Mouse (Mus musculus) gonadal fat pad, adult 2 months (tissue): Measurements from ENCODE around the gene Bcas2. TPM values are rescaled to one million over a fixed set of nuclear protein-coding genes. Genes with fewer than 3 reads are reported as not detected.
"Not testable (repeated sequence)": the region's sequence is repeated elsewhere in the genome, so short reads cannot be mapped to it uniquely, and the experiment has no call there.

Experiments used
- DNase-seq: peaks from one replicate; pipeline ENCODE4 v3.0.0-alpha.2; 2012; ENCODE audit warnings: low read depth
- polyA plus RNA-seq: library from polyadenylated mRNA; depleted of rRNA; stranded (reverse); fragments of >200 nt; gene quantifications from 2 replicates; pipeline ENCODE4 v1.2.3, GENCODE M21; 2012; rRNA removed

Gene Bcas2
- polyA plus RNA-seq: 22.3 and 28.9 TPM in 2 replicates

DNA sequence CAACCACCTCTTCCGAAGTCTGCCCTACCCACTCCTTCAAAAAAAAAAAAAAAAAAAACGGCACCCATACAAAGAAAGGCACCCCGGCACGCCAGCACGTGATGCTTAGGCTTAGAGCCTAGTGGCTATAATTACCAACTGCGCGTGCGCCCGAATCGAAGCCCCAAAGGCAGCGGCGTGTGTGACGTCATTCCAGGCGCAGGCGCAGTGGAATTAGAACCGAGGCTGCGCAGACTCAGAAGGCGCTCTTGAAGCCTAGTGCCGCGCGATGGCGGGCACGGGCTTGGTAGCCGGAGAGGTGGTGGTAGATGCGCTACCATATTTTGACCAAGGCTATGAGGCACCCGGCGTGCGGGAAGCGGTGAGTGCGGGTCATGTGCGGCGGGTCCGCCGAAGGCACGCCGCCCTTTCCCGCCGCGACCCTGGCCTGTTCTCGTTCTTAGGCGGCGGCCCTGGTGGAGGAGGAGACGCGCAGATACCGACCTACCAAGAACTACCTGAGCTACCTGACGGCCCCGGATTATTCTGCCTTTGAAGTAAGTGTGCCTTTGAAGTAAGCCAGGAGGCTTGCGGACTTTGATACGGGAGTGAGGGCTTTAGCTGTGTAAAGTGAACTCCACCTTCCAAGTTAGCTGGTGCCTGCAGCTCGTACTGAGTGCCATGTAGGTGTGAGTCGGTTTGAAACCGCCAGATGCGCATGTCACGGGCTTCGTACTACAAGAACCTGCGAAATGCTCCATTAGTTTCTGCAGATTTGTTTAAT, at the start of gene Bcas2:
Bcas2 (plus strand) TSS at position 151 of the 763 bp plus-strand sequence.
- peak; percentile 66 for DNase-seq

DNA sequence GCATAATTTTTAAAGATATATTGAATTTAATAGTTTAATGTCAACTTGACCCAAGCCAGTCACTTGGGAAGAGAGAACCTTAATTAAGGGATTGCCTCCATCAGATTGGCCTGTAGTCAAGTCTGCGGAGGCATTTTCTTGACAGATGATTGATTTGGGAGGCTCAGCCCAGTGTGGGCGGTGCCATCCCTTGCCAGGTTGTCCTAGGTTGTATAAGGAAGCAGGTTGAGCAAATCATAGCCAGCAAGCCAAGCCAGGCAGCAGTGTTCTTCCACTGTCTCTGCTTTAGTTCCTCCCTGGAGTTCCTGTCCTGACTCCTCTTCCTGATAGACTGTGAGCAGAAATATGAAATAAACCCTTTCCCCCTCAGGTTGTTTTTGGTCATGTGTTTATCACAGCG, 47.8 kb upstream of the Bcas2 start:
- DNase-seq: no peak

DNA sequence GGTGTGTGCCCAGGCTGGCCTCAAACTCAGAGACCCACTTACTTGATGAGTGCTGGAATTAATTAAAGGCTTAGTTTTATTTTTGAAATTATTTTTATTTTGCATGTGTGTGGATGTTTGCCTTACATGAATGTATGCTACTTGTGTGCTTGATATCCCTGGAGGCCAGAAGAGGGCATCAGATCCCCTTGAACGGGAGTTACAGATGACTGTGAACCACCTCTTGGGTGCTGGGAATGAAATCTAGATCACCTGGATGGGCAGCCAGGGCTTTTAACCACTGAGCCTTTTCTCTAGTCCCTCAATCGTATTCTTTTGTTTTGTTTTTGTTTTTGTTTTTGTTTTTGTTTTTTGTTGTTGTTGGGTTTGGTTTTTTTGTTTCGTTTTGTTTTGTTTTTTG, 45.3 kb upstream of the Bcas2 start:
- DNase-seq: no peak

DNA sequence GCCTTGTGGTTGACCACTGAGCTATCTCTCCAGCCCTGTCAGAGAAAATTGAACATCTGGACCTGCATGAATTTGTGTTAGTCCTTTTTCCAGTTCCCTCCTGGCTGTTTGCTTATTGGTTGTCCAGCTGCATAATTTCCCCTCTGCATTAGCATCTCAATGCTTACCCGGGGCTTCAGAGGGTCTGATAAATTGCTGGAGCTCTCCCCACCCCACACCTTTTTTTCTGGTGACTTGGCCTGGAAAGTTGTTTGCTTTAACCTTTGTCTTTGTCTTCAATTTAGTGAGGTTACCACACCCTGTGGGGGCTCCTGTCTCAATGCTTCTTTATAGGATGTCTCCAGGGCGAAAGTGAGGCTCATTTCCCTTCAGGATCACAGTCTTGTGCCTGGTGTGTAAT, 44.3 kb upstream of the Bcas2 start:
- no peak for DNase-seq

DNA sequence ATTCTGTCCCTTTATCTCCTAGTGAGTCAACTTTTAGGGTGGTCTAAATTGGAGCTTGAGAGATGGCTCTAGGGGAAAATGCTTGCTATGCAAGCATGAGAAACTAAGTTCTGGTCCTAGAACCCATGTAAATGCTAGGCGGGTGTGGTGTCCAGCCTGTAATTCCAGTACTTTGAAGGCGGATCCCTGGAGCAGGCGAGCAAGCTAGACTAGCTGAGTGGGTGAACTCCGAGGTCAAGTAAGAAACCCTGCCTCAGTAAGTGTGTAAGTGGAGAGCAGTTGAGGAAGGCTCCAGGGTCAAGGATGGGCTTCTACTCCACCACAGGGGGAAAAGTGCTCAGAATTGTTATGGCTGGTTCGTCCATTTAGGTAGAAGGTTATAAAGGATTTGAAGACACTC, 43.7 kb upstream of the Bcas2 start:
- DNase-seq: no peak

DNA sequence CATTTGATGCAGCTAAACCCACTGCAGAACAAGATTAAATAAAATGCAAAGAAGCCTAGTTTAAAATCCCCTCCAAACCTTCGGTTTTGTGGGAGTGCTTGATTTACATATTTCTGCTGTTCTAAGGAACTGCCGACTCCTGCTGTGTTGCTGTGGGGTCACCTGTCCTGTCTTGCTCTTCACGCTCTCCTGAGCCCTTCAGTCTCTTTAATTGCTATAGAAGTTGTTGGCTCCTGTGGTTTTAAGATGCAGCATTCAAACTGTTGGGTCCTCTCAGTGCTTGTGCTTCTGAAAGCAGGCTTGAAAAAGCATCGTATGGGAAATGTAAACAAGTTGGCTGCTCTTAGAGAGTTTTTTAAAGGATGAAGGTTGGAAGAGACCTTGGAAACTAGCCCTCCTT, 43.2 kb upstream of the Bcas2 start:
- DNase-seq: no peak

DNA sequence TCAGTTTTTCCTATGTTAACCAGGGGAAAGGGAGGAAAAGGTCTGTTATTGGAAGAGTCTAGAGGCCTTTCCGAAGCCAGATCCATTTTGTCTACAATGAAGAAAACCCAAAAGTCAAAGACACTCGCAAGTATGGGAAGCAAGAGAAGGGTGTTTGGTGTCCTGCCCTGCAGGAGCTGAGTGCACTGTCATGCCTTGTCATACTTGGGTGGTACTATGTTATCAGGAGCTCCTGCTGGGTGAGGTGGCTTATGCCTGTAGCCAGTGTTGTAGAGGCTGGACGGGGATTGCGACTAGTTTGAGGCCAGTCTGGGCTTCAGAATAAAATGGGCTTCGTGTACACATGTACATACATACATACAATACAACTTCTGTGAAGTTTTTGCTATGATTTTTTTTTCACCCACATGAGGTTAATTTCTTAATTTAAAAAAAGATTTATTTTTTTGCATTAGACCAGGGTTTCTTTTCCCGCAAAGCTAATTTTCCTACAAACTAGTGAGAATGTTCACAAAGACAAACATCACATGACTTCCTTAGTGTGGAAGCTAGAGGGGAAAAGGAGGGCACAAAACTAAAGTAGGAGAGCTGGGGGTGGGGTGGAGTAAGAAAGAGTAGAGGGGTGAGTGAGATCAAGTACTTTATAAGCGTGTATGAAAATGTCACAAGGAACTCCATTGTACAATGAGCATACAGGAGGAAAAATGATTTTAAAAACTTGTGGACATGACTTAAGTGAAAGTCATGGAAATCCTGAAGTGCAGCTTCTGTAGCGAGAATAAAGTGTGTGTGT, 41.9 kb upstream of the Bcas2 start:
- no peak for DNase-seq

DNA sequence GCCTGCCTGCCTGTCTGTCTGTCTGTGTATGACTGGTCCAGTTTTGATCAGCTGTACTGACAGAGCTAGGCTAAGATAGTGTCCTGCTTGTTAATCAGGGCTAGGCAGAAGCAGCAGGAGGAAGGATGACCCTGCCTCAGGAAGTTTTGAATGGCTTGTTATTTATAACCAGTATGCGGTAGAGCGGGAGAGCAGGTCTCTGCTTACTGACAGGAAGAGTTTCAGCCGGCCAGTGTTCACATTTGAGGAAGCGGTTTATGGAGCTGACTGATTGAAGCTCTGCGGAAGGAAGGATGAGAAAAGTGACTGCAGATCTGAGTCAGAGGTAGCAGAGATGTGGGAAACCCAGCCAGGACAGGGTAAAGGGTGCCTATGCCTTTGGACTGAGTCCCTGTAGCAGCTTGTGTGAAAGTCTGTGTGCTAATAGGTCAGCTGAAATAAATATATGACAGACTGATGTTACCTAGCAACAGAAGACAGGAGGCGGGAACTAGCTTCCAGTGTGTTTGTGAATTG, 41.2 kb upstream of the Bcas2 start:
- DNase-seq: no peak

DNA sequence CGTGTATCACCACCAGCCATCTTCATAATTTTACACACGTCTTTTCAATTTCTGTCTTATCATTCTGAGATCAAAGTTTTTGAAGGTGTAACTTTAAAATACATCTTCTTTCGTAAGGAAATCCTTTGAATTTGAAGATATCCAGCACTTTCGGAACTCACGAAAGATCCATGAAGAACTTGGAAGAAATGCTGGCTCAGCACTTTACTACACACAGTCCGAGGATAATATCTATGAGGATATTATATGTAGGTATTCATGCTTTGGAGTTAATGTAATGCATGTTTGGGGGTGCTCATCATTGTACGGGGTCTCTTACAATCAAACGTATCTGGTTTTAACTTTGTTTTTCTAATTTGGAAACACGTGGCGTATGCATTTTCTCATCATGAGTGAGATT, 38.4 kb upstream of the Bcas2 start:
- DNase-seq: no peak

DNA sequence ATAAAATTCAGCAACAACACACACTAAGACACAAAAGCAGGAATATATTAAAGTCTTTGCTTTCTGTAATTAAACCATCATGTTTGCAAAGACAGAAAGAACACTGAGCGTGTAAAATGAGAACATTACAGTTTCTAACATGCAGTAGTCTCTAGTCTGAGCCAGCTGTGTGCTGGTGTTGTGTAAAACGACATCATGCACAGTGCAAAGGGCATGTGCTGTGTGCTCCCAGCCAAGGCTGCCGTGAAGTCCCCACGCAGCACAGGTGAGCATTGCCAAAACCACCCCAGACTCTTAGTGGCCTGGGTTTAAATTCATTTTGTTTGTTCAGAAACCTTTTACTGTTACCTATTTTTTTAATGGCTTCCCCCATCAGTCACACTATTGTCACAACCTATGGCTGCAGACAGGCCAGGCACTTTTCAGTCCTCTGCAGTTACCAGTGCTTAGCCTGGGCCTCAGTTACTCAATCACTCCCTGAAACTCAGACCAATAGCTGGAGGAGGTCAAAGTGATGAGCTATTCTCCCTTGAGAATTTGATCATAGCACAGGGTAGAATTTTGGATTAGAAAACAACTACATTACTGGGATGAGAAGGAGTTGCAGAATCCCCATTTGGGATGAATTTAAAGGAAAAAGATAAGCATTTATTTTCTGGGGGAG, 34.9 kb upstream of the Bcas2 start:
- no peak for DNase-seq

DNA sequence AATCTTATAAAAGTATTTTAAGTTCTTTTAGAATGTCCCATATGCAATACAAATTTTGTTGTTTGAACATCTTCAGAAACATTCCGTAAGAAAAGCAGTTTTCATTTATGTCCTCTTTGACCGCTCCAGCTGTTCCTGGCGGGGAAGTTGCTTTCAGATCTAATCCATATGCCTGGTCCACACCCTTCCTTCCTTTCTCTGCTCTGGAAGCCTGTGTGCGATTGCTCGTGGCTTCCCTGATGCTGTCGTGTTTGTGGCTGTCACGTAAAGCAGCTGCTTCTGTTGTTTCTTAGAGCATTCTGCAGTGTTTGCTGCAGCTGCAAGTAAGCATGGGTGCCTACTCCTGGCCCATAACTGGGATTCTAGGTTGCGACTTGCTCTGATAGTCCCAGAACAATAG, 32.4 kb upstream of the Bcas2 start:
- DNase-seq: no peak

DNA sequence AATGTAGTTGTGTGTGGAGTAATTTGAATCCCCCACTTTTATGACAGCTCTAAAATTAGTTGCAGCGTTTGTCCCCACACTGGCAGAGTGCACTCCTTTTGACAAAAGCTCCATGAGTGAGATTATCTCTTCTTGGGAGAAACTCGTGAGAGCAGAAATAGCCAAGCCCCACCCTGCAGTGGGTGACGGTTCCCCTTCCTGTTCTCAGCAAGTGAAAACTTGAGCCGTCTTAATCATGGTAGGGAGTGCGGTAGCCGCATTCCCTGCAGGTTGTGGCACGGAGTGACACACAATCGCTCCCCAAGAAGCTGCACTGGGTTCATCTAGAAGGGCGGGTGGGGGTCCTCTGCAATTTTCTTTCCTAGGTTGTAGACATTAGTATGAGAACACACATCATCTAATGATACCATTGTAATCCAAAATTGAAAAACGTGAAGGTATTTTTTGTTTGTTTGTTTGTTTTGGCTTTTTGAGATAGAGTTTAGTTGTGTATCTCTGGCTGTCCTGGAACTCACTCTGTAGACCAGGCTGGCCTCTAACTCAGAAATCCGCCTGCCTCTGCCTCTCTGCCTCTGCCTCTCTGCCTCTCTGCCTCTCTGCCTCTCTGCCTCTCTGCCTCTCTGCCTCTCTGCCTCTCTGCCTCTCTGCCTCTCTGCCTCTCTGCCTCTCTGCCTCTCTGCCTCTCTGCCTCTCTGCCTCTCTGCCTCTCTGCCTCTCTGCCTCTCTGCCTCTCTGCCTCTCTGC, 31.2 kb upstream of the Bcas2 start:
- not testable (repeated sequence) for DNase-seq

DNA sequence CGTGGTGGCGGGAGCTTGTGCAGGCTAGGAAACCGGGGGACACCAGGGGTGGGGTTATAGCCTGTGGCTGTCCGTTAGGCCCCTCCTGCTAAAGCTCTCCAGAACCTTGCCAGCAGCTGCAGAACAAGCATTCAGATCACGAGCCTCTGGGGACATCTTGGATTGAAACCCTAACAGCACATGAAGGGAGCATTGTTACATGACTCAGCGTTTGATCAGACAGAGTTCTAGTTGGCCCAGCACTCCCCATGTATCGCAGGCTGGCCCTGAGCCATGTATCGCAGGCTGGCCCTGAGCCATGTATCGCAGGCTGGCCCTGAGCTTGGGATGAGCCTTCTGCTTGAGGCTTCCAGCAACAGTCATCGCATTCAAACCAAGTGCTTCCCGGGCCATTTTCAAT, 30.2 kb upstream of the Bcas2 start:
- no peak for DNase-seq

DNA sequence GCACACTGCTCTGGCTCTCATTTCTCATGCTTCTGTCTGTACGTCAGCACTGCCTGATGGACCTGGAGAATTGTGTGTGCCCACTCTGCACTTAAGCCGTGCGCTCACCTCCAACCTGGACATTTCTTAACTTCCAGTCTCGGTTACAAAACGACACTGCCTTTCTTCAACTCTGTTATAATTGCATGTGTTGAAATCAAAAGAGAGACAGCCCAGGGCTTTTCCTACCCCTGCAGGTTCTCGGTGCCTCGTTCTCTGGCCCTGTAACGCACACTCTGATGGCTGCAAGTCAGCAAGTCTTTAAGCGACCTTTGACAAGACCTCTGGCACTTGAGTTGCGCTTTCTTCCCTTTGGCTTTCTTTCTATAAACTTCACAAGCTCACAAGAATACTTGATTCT, 29.1 kb upstream of the Bcas2 start:
- DNase-seq: no peak

DNA sequence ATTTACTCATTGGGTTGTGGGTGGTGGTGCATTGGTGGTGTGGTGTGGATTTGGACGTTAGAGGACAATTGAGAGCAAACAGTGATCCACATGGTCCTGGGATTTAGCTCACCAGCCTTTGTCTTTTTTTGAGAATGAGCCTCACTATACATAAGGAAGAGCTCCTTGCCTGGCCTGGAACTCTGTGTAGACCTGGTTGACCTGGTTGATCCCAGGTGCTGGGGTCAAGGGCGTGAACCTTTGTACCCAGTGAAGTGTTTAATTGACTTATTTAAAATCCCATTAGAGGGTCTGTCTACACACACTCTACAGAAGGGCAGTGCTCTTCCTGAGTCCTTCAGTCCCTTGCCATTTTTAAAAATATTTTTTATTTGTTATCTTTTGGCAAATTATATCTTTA, 26.1 kb upstream of the Bcas2 start:
- DNase-seq: no peak

DNA sequence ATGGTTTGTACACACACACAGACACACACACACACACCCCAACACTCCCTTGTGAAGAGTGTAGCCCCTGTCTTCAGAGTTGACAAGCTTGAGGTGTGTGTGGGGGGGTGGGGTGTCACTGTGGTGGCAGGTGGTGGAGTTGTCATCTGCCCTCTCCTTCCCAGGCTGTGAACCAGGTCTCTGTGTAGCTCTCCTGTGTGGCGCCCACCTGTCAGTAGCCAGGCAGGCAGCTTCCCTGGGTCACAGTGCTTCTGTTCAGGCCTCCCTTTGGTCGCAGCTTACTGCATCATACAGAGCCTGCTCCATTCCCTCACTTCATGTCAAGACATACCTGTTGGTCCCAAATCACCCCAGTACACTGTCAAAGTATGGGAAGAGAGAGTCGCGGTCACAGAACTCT, 25.7 kb upstream of the Bcas2 start:
- DNase-seq: no peak

DNA sequence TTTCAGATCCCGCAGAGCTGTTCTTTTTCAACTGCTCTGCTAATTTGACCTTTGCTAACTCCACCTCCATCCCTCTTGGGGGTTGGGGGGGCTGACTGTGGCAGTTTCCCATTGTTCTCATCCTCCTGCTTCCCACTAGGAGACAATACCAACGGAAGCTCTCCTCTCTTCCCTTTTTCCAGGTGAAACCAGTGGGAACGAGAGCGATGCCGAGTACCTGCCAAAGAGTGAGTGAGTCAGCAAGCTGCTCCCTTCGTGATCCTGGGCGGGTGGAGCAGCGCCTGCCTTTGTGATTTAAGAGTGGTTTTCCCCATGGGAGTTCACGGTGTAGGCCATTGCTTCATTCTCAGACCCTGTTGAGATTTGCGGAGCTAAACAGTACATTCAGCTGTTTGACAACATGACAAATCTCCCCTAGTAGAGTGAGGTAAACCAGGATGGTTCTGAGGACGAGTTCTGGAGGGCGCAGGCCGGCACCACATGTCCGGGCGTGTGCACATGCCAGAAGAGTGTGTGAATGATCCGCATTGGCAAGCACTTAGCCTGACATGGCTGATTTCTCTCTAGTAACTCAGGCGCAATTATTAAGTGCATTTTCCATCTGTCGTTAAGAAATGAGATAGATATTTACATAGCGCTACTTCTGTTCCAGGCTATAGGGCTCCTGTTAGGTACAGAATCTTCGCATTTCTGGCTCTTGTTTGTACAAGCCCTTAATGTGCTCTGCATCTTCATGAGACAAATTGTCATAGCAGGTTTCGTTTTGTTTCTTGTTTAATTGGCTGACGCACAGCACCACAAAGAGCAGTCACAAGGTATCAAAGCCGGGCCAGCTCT, 24.9 kb upstream of the Bcas2 start:
- no peak for DNase-seq

DNA sequence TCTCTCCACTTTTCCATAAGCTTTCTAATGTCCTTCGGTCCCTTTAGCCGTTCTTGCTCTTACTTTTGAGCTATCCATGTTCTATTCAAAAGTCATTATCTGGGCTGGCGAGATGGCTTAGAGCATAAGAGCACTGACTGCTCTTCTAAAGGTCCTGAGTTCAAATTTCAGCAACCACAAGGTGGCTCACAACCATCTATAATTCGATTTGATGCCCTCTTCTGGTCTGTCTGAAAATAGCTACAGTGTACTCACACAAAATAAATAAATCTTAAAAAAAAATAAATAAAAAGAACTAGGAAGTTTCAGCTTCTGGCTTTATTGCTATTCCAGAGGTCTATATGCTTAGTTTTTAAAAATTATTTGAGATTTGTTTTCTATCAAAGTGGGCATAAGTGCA, 23.7 kb upstream of the Bcas2 start:
- no peak for DNase-seq

DNA sequence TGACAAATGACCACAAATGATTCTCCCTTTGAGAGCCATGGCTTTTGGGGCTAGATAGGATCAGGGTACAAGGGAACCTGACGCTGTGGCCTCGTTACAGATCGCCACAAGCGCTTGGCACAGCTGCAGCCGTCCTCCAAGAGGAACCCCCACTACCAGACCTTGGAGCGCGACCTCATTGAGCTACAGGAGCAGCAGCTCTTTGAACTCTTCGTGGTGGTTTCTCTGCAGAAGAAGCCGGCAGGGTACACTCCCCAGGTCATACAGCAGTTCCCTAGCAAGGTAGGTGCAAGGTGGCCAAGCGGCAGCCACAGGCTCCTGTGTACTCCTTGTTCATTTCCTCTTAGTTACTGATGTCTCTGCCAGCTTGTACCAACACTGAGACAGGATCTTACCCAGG, 22.5 kb upstream of the Bcas2 start:
- DNase-seq: no peak

DNA sequence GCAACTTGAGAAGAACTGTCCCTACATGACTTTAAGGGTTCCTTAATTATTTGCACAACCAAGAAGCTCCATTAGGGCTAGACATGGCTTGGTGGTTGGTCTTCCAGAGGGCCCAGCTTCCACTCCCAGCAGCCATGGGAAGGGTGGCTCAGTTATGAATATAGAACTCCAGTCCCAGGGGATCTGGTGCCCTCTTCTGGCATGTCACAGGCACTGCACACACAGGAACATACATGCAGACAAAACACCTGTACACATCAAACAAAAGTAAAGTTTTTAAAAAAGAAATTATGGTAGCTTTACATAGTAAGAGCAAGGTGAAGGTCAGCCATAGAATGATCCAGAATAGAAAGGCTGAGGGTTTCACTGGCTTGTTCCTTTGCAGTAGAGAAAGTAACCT, 17.7 kb upstream of the Bcas2 start:
- DNase-seq: no peak
